In genomic region chr16:33937567-33937966, GRCm38 (mm10) we compare ENCODE assay signal across 8 mouse cellular contexts. TPM values are rescaled to one million over a fixed set of nuclear protein-coding genes. Genes with fewer than 3 reads are reported as not detected.
DNase-seq lines count a peak whose midpoint lies in the region; ATAC-seq and TF ChIP-seq lines count a peak whose summit lies in the region.

No protein-coding gene starts in this region.

- no peak overlapping the region for H3K4me3 ChIP-seq in gastrocnemius, adult 2 months
- no peak overlapping the region for H3K4me3 ChIP-seq in lung, postnatal 0 days (ENCODE audit: low read depth, low read length)
- H3K4me3 ChIP-seq in midbrain, embryonic 13.5 days (replicated peaks), result no peak overlapping the region
- no peak overlapping the region for H3K4me3 ChIP-seq in midbrain, embryonic 15.5 days

- peak; percentile 28 for DNase-seq in urinary bladder, postnatal 25 days (ENCODE audit: low spot score)
- no peak for DNase-seq in urinary bladder, adult 2 months (ENCODE audit: low spot score)
- DNase-seq in gastrocnemius, adult 2 months, result peak; percentile 90
- peak; percentile 80 for DNase-seq in lung, postnatal 0 days (ENCODE audit: low spot score)
- DNase-seq in thymus, postnatal 10 days (ENCODE audit: low spot score in 2 of 2), result no peak

- H3K36me3 ChIP-seq in lung, postnatal 0 days (ENCODE audit: insufficient read depth, low read length), result no peaks in the 10 kb centered on the region
- no peaks in the 10 kb centered on the region for H3K36me3 ChIP-seq in midbrain, embryonic 13.5 days
- H3K36me3 ChIP-seq in midbrain, embryonic 15.5 days (replicated peaks), result no peaks in the 10 kb centered on the region

- no peak for TF ChIP-seq EP300 in lung, postnatal 0 days (IDR thresholded peaks at IDR 0.05)

- peaks cover 6% of the 10 kb centered on the region; the same call in 1 of the 2 replicates for H3K4me1 ChIP-seq in lung, postnatal 0 days (ENCODE audit: insufficient read depth, low read depth, low read length)
- peaks cover 27% of the 10 kb centered on the region for H3K4me1 ChIP-seq in midbrain, embryonic 13.5 days (replicated peaks)
- H3K4me1 ChIP-seq in midbrain, embryonic 15.5 days, result peaks cover 19% of the 10 kb centered on the region

- no peak overlapping the region for H3K4me2 ChIP-seq in lung, postnatal 0 days (replicated peaks; ENCODE audit: low read depth, low read length)
- H3K4me2 ChIP-seq in midbrain, embryonic 13.5 days (replicated peaks), result no peak overlapping the region
- no peak overlapping the region for H3K4me2 ChIP-seq in midbrain, embryonic 15.5 days

- peak; percentile 63 to 68 for ATAC-seq in hematopoietic stem cell, adult 5-6 weeks (replicated peaks in 1 of 2; ENCODE audit: insufficient read depth in 1 of 2, low FRiP score in 2 of 2, low TSS enrichment in 1 of 2, low read depth in 1 of 2, poor library complexity in 2 of 2, severe bottlenecking in 2 of 2)
- peak; percentile 64 for ATAC-seq in lung, postnatal 0 days
- no peak for ATAC-seq in midbrain, embryonic 13.5 days
- ATAC-seq in midbrain, embryonic 15.5 days (replicated peaks), result no peak

- TF ChIP-seq CTCF in gastrocnemius, adult 2 months (IDR thresholded peaks at IDR 0.05), result no peak
- no peak for TF ChIP-seq CTCF in lung, postnatal 0 days (IDR thresholded peaks at IDR 0.05)

- intact Hi-C loops in gastrocnemius, adult 2 months (cut with DNase I), result loop anchor here (5.0 kb wide), 1 partner anchor 45 kb away; no protein-coding TSS in a partner anchor

- H3K27me3 ChIP-seq in lung, postnatal 0 days (replicated peaks; ENCODE audit: insufficient read depth, low read length), result no peaks in the 10 kb centered on the region
- 0 out of 2 replicates have a peak, but pooled peaks cover 2% of the 10 kb centered on the region for H3K27me3 ChIP-seq in midbrain, embryonic 13.5 days
- 0 out of 2 replicates have a peak, but pooled peaks cover 3% of the 10 kb centered on the region for H3K27me3 ChIP-seq in midbrain, embryonic 15.5 days (replicated peaks)

- WGBS in lung, postnatal 0 days, result 39% methylated on average over 8 of the region's 8 CpGs
- WGBS in midbrain, embryonic 13.5 days, result 87% methylated on average over 8 of the region's 8 CpGs
- WGBS in midbrain, embryonic 15.5 days, result 86% methylated on average over 8 of the region's 8 CpGs

- H3K9me3 ChIP-seq in lung, postnatal 0 days (ENCODE audit: low read length), result no peaks in the 10 kb centered on the region
- H3K9me3 ChIP-seq in midbrain, embryonic 13.5 days, result no peaks in the 10 kb centered on the region
- no peaks in the 10 kb centered on the region for H3K9me3 ChIP-seq in midbrain, embryonic 15.5 days

- H3K9ac ChIP-seq in lung, postnatal 0 days (replicated peaks; ENCODE audit: low read depth), result no peak overlapping the region
- no peak overlapping the region for H3K9ac ChIP-seq in midbrain, embryonic 13.5 days (replicated peaks)
- no peak overlapping the region for H3K9ac ChIP-seq in midbrain, embryonic 15.5 days

- H3K27ac ChIP-seq in gastrocnemius, adult 2 months, result peak overlapping the region; percentile 82
- no peak overlapping the region for H3K27ac ChIP-seq in lung, postnatal 0 days (ENCODE audit: low read length)
- no peak overlapping the region for H3K27ac ChIP-seq in midbrain, embryonic 13.5 days
- H3K27ac ChIP-seq in midbrain, embryonic 15.5 days, result no peak overlapping the region

RNA-seq across cellular contexts. Expression of gene Umps, which starts 29.3 kb away (rescaled TPM):
- 10.7 and 10.9 TPM in 2 replicates for polyA plus RNA-seq in urinary bladder, adult 2 months (2012; rRNA removed)
- total RNA-seq in gastrocnemius, adult 2 months (2021), result 1 to 10 TPM; 5.3 to 7.3 TPM
- 85.0 and 92.9 TPM in 2 replicates for total RNA-seq in hematopoietic stem cell, adult 5-6 weeks (2017)
- polyA plus RNA-seq in lung, postnatal 0 days (2015; fragmentation: Nextera tagmentation; extraction: Ambion mirVana), result 10.3 and 11.1 TPM in 2 replicates
- polyA plus RNA-seq in midbrain, embryonic 13.5 days (2015; fragmentation: Nextera tagmentation; extraction: Ambion mirVana), result 28.5 and 29.3 TPM in 2 replicates
- 23.4 and 24.1 TPM in 2 replicates for polyA plus RNA-seq in midbrain, embryonic 15.5 days (2015; fragmentation: Nextera tagmentation; extraction: Ambion mirVana)

Comparison
In these comparisons a context has a peak if more than half of its experiments do, and no peak if none do; other contexts are left out.
1. DNase-seq: peak in urinary bladder, postnatal 25 days (single experiment), gastrocnemius, adult 2 months (single experiment) and lung, postnatal 0 days (single experiment); none in urinary bladder, adult 2 months (single experiment) and thymus, postnatal 10 days (0 of 2).
2. ATAC-seq: peak in hematopoietic stem cell, adult 5-6 weeks (2 of 2) and lung, postnatal 0 days (single experiment); none in midbrain, embryonic 13.5 days (single experiment) and midbrain, embryonic 15.5 days (single experiment).